Mouse (Mus musculus): Measurements from ENCODE around the gene Espn.

DNA sequence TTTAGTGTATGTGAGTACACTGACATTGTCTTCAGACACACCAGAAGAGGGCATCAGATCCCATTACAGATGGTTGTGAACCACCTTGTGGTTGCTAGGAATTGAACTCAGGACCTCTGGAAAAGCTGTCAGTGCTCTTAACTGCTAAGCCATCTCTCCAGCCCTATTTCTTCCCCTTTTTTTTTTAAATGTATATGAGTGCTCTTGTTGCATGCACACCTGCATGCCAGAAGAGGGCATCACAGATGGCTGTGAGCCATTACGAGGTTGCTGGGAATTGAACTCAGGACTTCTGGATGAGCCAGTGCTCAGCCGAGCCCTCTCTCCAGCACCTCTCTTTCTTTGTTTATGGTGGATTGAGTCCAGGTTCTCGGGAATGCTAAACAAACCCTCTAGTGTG lies 42.7 kb downstream of the Espn start:
- TF ChIP-seq POLR2A (IDR thresholded peaks at IDR 0.05; ENCODE audit: borderline replicate concordance, low read depth, low read length): no peak
- no peak for TF ChIP-seq CTCF (IDR thresholded peaks at IDR 0.05; ENCODE audit: low read depth, low read length)

Measured in bone marrow macrophage, adult 2 months (primary cell).